Mouse (Mus musculus): ENCODE results near the gene Tmem161a. TPM values are rescaled to one million over a fixed set of nuclear protein-coding genes. Genes with fewer than 3 reads are reported as not detected.

Gene Tmem161a
- total RNA-seq, 2 experiments from 2014 or later: 48.7 to 59.9 TPM

DNA sequence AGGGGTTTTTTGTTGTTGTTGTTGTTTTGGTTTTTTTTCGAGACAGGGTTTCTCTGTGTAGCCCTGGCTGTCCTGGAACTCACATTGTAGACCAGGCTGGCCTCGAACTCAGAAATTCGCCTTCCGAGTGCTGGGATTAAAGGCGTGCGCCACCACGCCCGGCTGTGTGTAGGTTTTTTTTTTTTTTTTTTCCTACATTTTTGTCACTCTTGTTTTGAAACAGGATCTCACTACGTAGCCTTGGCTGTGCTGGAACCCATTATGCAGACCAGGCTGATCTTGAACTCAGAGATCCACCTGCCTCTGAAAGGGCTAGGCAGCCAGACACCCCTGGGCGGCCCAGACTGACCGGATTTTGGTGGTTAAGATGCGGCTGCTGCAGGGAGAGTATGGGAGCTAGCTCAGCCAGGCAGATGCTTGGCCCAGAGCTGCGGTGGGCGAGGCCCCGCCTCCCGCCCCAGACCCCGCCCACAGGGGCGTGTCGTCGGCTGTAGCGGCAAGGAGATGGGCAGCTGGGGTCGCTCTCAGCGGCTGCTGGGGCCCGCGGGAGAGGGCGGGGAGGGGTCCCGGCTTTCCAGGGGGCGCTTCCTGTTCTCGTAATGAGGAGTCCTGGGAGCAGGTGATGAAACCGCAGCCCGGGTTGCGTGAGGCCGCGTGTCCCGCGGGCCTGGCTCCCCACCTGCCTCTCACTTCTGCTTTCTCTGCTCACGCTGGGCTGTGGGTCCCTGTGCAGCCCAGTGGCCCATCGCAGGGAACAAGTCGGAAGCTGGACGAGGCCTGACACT is 13.9 kb upstream of the Tmem161a start:
- peak; percentile 37 to 49 for DNase-seq (ENCODE audit: extremely low spot score in 1 of 2, low spot score in 1 of 2)

DNA sequence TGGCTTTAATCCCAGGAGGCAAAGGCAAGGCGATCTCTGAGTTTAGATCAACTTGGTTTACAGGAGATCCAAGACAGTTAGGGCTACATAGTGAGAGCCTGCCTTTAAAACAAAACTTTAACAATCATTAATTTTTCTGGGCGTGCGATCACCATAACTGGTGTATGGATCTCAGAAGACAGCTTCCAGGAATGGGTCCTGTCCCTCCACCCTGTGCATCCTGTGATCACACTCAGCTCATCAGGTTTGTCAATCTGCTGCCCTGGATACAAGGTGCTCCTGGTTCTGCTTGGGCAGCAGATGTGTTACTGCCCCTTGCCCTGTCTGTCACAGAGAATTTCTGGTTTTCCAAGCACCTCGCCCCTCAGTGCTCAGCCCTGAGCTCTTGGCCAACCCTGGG is 12.9 kb upstream of the Tmem161a start:
- DNase-seq (ENCODE audit: extremely low spot score in 1 of 2, low spot score in 1 of 2): no peak

DNA sequence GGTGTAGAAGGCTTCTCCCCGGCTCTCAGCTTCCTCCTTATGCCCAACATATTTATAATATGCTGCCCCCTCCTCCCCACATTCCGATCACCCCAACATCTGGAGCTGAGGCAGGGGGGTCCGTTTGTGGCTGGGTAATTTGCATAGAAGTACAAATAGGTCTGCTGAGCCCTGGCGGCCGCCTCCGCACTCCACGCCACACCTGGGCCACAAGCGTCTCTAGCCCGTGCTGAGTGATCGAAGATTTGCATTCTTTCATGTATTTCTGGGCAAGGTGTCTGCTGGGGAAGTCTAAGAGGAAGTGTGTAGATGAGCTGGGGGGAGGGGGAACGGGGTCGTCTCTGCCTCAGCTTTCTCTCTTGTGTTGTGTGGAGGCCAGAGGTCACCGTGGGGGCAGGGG is 12.1 kb upstream of the Tmem161a start:
- DNase-seq (ENCODE audit: extremely low spot score in 1 of 2, low spot score in 1 of 2): no peak

DNA sequence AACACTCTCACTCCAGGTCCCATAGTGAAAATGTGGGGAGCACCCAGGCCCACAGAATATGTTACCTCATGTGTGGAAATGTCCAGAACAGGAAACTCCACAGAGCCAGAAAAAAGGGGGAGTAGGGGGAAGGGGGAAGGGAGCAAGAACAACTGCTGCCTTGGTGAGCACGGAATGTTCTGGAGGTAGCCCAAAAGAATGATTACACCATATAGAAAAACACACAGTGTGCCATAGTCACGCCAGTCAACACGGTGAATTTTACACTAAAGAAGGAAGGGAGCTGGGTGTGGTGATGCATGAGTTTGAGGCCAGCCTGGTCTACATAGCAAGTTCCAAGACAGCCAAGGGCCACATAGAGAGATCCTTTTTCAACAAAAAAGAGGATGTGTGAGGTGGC is 8.8 kb upstream of the Tmem161a start:
- DNase-seq (ENCODE audit: extremely low spot score in 1 of 2, low spot score in 1 of 2): no peak

DNA sequence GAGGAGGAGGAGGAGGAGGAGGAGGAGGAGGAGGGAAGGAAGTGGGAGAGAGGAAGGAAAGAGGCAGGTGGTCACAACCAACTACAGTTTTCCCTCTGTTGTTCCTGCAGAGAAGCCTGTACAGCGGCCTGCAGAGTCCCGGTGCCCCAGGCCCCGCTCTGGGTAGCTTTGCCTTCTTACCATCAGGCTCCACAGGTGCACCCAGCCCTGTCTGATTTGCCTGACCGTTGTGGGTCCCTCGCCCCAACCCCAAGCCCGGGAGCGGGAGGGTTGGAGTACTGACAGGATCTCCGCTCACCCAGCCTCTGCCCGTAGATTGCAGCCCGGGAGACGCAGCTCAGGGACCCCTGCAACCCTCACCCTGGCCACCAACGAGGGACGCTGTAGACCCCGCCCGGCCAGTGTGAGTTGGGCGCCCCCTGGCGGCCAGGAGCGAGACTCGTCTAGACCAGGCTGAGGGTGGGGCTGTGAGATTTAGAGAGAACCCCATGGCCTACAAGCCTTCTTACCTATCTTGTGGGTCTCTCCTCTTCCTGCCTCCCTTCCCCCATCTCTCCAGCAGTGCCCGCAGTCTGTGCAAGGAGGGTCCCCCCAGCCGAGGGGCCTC is 5.5 kb upstream of the Tmem161a start:
- peak; percentile 46 to 79 for DNase-seq (ENCODE audit: extremely low spot score in 1 of 2, low spot score in 1 of 2)

DNA sequence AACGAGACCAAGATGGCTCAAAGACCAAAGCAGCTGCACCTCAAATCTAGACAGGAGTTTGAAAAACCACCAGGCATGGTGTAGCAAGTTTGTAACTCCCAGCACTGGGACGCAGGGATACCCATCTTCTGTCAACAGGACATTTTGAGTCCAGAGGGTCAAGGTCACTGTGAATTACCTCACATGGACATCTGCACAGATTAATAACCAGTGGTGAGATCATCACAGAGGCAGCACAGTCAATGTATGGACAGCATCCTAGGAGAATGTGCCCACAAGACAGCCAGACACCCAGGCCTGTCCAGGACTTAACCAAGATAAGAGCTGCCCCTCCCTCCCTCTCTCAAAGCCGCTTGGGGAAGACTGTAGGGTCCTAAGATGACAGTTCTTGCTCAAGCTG is 2.0 kb upstream of the Tmem161a start:
- DNase-seq (ENCODE audit: extremely low spot score in 1 of 2, low spot score in 1 of 2): no peak

DNA sequence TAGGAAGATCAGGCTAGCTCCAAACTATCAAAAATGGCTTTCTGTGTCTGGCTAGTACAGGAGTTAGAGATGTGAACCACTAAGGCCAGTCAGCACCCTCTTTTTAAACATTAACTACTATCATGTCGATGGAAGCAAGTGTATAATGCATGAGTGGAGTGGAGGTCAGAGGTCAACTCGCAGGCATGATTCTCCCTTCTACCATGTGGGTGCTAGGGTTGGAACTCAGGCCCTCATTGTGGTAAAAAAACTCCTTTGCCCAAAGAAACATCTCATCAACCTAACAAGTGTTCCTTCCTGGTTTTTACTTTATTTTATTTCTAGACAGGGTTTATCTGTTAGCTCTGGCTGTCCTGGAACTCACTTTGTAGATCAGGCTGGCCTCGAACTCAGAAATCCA is 1.4 kb upstream of the Tmem161a start:
- no peak for DNase-seq (ENCODE audit: extremely low spot score in 1 of 2, low spot score in 1 of 2)

DNA sequence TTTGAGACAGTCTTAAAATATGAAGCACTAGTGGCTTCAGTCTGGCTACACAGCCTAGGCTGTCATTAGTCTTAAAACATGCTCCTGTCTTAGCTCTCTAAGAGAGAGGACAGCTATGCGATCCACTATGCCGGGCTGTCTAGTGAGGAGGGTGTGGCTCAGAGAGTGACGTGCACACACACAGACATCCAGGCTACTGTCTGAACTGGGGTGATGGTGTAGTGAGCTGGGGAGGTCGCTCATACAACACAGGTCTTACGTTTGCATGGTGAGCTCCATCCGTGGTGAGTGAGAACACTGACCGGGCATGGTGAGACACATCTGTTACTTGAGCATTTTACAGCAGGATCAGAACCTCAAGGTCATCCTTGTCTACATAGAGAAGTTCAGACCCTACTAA is 916 bp upstream of the Tmem161a start:
- no peak for DNase-seq (ENCODE audit: extremely low spot score in 1 of 2, low spot score in 1 of 2)

DNA sequence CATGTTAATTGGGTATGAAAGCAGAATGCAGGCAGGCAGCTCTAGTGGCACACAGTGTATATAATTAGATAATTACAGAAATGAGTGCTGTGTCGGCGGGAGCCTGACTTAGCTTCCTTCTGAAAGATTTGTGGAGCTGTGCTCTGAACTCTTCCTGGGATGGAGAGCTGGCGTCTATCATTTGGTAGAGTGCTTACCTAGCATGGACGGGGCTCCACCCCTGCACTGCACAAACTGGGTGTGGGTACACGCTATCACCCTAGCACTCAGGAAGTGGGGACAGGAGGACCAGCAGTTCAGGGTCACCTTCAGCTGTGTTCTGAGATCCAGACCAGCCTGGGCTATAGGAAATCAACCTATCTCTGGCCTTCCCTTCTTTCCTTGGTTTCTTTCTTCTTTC is 1.2 kb downstream of the Tmem161a start:
- no peak for DNase-seq (ENCODE audit: extremely low spot score in 1 of 2, low spot score in 1 of 2)

DNA sequence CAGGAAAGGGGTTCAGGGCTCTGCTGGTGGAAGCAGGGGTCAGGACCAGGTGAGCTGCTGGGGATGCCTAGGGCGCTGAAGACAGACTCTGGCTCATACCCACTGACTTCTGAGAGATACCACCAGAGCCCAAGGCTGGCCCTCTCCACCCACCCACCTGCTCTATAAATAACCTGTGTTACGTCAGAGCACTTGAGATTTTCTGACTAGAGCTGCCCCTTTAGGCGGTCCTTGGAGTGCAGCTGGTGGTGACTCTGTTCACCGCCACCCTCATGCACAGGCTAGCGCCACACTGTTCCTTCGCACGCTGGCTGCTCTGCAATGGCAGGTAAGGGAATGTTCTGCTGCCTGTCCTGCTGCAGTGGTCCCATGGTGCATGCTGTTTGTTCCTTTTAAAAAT is 1.9 kb downstream of the Tmem161a start:
- DNase-seq (ENCODE audit: extremely low spot score in 1 of 2, low spot score in 1 of 2): no peak

DNA sequence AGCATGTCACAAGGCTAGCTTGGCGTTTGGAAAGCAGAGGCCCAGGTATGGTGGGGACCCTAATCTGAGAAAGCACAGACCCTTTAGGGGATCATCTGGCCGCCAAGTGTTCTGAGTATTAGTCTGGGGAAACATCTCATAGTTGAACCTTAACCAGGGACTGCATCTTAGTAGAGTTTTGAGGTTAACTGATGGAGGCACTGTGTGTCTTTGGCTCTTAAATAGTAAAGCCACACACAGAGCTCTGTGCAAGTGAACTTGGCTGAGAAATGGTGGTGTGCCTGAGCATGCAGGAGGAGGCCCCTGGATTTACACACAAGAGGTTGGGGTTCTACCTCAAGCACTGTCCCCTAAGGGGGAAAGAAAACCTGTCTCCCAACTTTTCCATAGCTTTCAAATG is 6.1 kb downstream of the Tmem161a start:
- no peak for DNase-seq (ENCODE audit: extremely low spot score in 1 of 2, low spot score in 1 of 2)

DNA sequence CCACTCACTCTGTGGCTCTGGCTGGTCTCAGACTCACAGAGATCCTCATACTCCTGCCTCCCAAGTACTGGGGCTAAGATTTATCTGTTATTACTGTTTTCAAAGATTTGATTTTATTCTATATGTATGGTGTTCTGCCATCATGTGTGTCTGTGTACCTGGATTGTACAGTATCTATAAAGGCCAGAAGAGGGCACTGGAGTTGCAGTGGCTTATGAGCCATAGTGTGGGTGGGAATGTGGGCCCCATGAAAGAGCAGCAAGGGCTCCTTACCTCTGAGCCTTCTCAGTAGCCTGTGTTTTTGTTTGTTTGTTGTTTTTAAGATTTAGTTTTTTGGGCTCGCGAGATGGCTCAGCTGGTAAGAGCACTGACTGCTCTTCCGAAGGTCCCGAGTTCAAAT is 6.9 kb downstream of the Tmem161a start:
- DNase-seq (ENCODE audit: extremely low spot score in 1 of 2, low spot score in 1 of 2): no peak

DNA sequence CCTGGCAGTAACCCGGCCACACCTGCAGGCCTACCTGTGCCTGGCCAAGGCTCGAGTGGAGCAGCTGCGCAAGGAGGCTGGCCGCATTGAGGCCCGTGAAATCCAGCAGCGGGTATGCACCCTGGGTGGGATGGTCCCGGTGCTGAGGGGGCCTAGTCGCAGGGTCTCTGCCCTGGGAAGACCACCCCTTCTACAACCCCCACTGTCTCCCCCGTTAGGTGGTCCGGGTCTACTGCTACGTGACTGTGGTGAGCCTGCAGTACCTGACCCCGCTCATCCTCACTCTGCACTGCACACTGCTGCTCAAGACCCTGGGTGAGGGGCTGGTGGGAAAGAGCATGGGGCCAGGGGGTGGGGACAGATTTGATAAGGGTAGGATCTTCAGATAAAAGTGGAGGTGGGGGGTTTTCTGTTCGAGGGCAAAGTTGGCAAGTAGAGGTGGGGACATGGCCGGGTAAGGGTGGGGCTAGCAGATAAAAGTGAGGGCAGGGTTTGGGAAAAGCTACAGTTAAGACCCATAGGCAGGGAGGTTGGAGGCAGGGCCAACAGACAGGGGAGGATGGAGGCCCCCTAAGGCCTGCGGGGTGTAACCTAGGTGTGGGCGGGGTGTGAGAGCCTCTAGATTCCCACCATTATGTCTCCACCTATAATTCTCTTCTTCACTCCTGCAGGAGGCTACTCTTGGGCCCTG is 9.2 kb downstream of the Tmem161a start:
- DNase-seq (ENCODE audit: extremely low spot score in 1 of 2, low spot score in 1 of 2): no peak

DNA sequence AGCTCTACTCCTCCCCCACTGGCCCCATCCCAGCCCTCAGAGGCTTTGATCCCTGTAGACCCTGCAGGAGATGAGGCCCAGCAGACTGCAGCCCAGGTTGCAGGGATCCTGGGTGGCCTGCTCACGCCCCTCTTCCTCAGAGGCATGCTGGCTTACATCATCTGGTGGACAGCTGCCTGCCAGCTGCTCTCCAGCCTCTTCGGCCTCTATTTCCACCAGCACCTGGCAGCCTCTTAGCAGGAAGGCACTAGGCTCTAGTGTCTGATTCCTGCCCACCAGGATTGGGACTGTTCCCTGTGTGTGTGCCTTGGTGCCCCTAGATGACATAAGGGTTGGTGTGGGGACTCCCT is 9.7 kb downstream of the Tmem161a start:
- DNase-seq (ENCODE audit: extremely low spot score in 1 of 2, low spot score in 1 of 2): no peak

DNA sequence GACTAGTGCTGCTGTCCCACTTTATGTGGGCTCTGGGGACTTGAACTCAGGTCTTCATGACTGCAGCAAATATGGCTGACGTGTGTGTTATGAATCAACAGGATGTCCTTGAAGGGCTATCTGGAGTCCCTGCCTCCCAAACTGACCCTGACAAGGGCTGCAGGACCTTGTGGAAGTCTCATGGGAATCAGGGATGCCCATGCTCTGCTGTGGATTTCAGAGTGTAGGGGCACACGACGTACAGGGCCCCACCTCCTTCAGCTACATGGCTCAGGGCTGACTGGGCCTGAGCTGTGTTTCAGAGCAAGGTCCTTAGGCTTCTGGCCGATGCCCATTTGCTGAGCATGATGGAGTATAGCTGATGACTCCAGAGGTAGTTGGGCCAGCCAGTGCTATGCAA is 11.0 kb downstream of the Tmem161a start:
- DNase-seq (ENCODE audit: extremely low spot score in 1 of 2, low spot score in 1 of 2): no peak

DNA sequence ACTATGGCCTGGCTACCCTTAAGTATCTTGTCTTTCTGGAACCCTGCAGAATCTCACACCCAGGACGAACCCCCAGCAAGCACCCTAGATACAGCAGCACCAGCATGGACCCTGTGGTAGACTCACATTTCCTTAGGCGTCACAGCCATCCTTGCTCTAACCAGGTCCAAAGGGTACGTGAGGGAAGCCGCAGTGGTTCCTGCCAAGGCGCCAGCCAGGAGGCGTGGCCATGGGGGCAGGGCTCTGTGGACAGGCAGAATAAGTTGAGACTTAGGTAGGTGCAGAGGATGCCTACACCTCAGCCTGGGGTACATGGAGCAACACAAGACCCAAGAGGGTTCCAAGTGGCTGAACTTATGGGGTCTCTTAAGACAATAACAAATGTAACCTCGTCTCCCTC is 16.6 kb downstream of the Tmem161a start:
- DNase-seq (ENCODE audit: extremely low spot score in 1 of 2, low spot score in 1 of 2): no peak

DNA sequence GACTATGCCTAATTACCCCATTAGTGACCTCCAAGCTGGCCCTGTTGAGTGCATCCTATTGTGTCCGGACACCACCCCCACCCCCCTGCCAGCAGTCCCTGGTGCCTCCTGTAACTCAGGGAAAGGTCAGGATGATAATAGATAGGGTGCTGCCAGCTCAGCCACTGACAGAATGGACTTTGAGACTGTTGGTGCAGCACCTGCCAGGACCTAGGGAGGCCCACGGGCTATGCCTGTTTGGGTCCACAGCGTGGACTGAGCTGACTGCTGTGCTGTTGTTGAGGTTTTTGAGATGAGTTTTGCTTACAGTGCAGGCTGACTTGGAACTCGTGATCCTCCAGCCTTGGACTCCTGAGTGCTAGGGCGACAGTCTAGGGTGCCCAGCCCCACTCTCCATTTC is 21.1 kb downstream of the Tmem161a start:
- no peak for DNase-seq (ENCODE audit: extremely low spot score in 1 of 2, low spot score in 1 of 2)

DNA sequence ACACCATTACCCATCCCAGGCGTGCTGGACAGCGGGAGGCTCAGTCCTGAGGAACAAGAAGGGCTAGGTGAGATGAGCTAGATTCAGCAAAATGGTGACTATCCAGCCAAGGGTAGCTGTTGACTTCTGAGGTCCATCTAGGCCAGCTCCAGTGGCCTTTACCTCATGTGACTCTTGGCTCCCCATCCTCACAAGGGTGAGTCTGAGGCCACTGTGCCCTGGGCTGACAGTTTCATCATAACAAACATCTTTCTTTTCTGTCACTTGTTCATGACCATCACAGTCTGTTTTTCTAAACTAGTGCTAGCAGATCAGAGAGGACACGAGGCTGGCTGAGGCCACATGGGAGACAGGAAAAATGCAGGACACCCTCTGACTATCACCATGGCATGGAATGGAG is 22.0 kb downstream of the Tmem161a start:
- DNase-seq (ENCODE audit: extremely low spot score in 1 of 2, low spot score in 1 of 2): no peak

DNA sequence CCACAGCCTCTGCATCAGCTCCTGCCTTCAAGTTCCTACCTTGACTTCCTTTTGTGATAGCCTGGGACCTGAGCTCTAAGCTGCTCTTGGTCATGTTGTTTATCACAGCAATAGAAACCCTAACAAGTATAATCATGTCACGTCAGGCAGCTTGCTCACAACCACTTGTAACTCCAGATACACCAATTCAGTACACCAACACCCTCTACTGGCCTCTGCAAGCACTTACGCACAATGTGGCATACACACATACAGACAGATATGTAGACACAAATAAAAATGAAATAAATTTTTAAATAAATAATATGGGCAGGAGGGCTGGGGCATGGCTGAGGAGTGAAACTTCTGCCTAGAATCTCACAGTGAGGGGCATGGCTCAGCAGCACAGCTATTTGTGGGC is 23.6 kb downstream of the Tmem161a start:
- DNase-seq (ENCODE audit: extremely low spot score in 1 of 2, low spot score in 1 of 2): no peak

DNA sequence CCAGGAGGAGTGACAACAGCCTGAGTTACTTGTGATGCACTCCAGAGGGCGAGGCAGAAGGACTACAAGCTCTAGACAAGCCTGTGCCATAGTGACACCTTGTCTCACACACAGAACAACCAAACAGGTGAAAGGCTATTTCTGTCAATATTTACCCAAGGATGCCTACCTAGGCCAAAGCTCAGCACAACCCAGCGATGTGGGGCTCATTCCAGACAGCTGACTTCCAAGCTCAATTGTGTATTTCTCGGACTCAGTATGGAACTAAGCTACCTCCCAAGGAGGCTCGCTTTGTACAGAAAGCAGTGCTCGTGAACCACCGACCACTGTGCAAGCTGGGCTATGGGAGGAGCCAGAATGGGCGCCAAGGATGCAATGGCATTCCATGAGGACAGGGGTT is 25.4 kb downstream of the Tmem161a start:
- DNase-seq (ENCODE audit: extremely low spot score in 1 of 2, low spot score in 1 of 2): no peak

DNA sequence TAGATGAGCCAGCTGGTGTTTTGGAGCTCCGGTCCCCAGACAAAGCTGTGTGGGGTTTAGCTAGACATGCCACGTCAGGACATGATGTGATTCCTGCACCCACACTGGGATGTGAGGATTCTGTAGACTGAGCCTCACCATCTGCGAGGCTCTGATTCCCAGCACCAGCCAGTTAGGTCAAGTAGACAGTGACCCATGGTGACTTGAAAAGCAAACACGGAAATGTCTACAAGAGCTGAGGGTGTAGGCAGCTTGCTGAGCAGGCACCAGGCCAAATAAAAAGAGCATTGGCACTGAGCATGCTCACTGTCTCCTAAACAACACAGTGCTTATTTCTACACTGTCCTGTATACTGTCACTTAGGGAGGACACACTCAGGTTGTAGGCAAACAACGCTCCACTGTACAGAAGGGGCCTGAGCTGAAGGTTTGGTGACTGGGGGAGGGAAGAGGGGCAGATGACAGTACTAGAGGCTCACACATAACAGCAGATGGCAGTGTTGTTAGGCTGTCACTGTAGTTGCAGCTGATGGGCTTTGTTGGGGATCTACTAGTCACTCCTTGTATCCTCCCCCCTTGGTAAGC is 28.0 kb downstream of the Tmem161a start:
- DNase-seq (ENCODE audit: extremely low spot score in 1 of 2, low spot score in 1 of 2): peak; percentile 22 to 31

DNA sequence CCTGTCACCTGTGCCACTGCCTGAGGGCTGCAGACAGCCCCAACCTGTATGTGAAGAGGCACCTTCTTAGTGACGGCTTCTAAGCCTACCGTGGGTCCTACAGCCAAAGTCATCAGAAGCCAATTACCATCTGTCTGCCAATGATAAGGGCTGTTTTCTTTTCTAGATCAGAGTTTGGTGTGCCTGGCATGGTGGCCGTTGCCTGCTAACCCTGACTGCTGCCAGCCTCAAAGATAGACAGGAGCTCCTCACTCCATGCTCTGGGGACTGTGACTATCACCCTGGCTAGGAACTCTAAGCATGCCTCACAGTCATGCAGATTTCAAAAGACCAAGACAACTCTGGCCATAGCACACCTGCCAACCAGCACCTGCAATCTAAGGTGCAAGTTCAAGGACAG is 29.3 kb downstream of the Tmem161a start:
- DNase-seq (ENCODE audit: extremely low spot score in 1 of 2, low spot score in 1 of 2): no peak

Measured in layer of hippocampus, postnatal 25 days (tissue).